Mouse (Mus musculus): ENCODE data around the gene Tex9. TPM values are rescaled to one million over a fixed set of nuclear protein-coding genes. Genes with fewer than 3 reads are reported as not detected.
"Not testable (repeated sequence)": the region's sequence is repeated elsewhere in the genome, so short reads cannot be mapped to it uniquely, and the experiment has no call there.

The Tex9 gene
- polyA plus RNA-seq, 1 experiment, result 3.0 TPM

DNA sequence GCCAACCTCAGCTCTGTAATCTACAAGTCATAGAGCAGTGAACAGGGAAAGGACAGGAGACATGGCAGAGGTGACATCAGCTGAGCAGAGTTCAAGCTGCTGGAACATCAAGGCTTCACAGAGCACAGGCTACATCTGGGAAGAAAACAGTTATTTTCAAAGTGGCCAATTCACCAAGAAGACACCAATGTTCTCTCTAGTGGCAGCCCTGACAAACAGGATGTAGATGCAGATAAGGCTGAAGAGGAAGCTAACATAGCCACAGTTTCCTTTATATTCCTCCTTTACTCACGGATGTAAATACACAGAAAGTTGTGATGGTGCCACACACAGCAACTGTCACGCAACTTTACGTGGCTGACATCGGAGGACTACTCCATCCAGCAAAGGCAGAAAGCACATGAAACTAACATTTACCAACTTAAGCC lies 26.2 kb downstream of the Tex9 start:
- Histone ChIP-seq H3K27ac (ENCODE audit: insufficient read depth, low read depth, low read length) (no peak overlapping the region), H3K4me1 (ENCODE audit: control insufficient read depth, insufficient read depth, low read length) (no peaks in the 10 kb centered on the region), H3K4me3 (ENCODE audit: insufficient read depth, low read depth, low read length) (no peak overlapping the region), H3K36me3 (ENCODE audit: control insufficient read depth, insufficient read depth, low read length) (no peaks in the 10 kb centered on the region; the same call in 1 of the 2 replicates), H3K27me3 (replicated peaks; ENCODE audit: control insufficient read depth, insufficient read depth, low read length) (no peaks in the 10 kb centered on the region)
- no peak for DNase-seq
- TF ChIP-seq CTCF (conservative IDR thresholded peaks at IDR 0.05; ENCODE audit: insufficient read depth, insufficient read length, low read depth, low read length) (no peak), POLR2A (IDR thresholded peaks at IDR 0.05; ENCODE audit: low read depth, low read length) (no peak)
- WGBS, result 77% methylated on average over 4 of the region's 4 CpGs

GRCm38 (mm10) chr9:72464806-72465205 lies 27.2 kb downstream of the Tex9 start:
- WGBS, result 89% methylated on average over 1 of the region's 1 CpGs

DNA sequence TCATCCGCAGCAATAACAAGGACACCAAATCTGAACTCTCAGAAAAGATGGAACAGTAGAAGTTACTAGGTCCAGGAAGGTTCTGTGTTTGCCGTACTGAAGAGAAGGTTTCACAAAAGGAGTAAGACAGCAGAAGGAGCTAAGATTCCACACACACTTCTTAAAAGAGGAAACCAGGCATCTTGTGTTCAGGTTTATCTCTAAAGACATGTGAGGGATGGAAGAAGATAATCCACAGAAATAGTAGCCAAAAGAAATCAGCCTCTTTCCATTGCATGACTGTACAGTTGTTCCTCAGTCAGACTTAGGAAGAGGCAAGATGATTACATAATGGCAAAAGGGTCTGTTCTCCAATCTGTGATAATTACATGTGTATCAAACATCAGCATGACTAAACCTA lies 29.6 kb downstream of the Tex9 start:
- WGBS, result 98% methylated on average over 2 of the region's 2 CpGs
- TF ChIP-seq POLR2A (IDR thresholded peaks at IDR 0.05; ENCODE audit: low read depth, low read length) (no peak), CTCF (conservative IDR thresholded peaks at IDR 0.05; ENCODE audit: insufficient read depth, insufficient read length, low read depth, low read length) (no peak)
- no peaks in the 10 kb centered on the region; the same call in 1 of the 2 replicates for H3K36me3 ChIP-seq (ENCODE audit: control insufficient read depth, insufficient read depth, low read length)
- H3K4me1 ChIP-seq (ENCODE audit: control insufficient read depth, insufficient read depth, low read length), result no peaks in the 10 kb centered on the region
- H3K27ac ChIP-seq (ENCODE audit: insufficient read depth, low read depth, low read length), result no peak overlapping the region
- H3K4me3 ChIP-seq (ENCODE audit: insufficient read depth, low read depth, low read length), result no peak overlapping the region
- H3K27me3 ChIP-seq (replicated peaks; ENCODE audit: control insufficient read depth, insufficient read depth, low read length), result no peaks in the 10 kb centered on the region
- DNase-seq, result no peak

More at GRCm38 (mm10) chr9:72464806-72465205, 27.2 kb downstream of the Tex9 start:
- Histone ChIP-seq H3K36me3 (ENCODE audit: control insufficient read depth, insufficient read depth, low read length) (no peaks in the 10 kb centered on the region; the same call in 1 of the 2 replicates), H3K4me1 (ENCODE audit: control insufficient read depth, insufficient read depth, low read length) (no peaks in the 10 kb centered on the region), H3K4me3 (ENCODE audit: insufficient read depth, low read depth, low read length) (no peak overlapping the region), H3K27me3 (replicated peaks; ENCODE audit: control insufficient read depth, insufficient read depth, low read length) (no peaks in the 10 kb centered on the region), H3K27ac (ENCODE audit: insufficient read depth, low read depth, low read length) (no peak overlapping the region)
- no peak for DNase-seq
- TF ChIP-seq CTCF (conservative IDR thresholded peaks at IDR 0.05; ENCODE audit: insufficient read depth, insufficient read length, low read depth, low read length) (no peak), POLR2A (IDR thresholded peaks at IDR 0.05; ENCODE audit: low read depth, low read length) (no peak)

DNA sequence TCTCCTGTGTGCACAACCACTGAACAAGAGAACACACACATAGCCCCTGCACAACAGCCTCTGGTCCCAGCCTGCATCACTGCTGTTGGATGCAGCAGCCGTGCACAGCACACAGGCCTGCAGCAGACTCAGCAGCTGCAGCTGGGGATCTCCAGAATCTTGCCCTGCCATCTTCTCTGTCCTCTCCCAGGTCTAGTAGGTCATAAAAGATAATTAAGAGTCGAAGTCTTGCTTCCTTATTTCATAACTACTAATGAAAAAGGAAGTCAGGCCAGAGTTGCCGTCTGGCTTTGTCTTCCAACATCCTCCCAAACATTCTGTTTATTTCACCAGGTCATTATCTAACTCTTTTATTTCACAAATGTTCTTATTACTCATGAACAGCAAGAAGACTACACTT lies 31.2 kb downstream of the Tex9 start:
- no peak for TF ChIP-seq CTCF (conservative IDR thresholded peaks at IDR 0.05; ENCODE audit: insufficient read depth, insufficient read length, low read depth, low read length)
- no peak for TF ChIP-seq POLR2A (IDR thresholded peaks at IDR 0.05; ENCODE audit: low read depth, low read length)
- H3K4me3 ChIP-seq (ENCODE audit: insufficient read depth, low read depth, low read length), result no peak overlapping the region

DNA sequence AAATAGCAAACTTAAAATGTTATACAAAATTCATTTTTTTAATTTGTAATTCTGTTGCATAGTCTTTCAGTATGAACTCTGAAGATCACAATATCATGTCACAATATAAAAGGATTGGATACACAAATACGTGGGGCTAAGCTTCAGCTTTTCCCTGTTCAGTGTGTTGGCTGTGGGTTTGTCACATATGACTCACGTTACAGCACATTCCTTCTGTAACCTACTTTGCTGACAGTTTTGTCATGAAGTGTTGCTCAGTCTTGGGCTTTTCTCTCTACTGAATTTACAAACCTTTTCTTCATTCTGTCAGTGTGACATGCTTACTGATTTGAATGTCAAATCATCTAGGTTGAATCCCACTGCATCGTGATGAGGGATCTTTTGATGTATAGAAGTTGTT lies 32.3 kb downstream of the Tex9 start:
- DNase-seq, result no peak
- Histone ChIP-seq H3K27me3 (replicated peaks; ENCODE audit: control insufficient read depth, insufficient read depth, low read length) (no peaks in the 10 kb centered on the region), H3K36me3 (ENCODE audit: control insufficient read depth, insufficient read depth, low read length) (no peaks in the 10 kb centered on the region; the same call in 1 of the 2 replicates), H3K27ac (ENCODE audit: insufficient read depth, low read depth, low read length) (no peak overlapping the region), H3K4me3 (ENCODE audit: insufficient read depth, low read depth, low read length) (no peak overlapping the region), H3K4me1 (ENCODE audit: control insufficient read depth, insufficient read depth, low read length) (no peaks in the 10 kb centered on the region)
- WGBS, result 82% methylated on average over 3 of the region's 3 CpGs
- TF ChIP-seq POLR2A (IDR thresholded peaks at IDR 0.05; ENCODE audit: low read depth, low read length) (no peak), CTCF (conservative IDR thresholded peaks at IDR 0.05; ENCODE audit: insufficient read depth, insufficient read length, low read depth, low read length) (no peak)

More for the DNA sequence above, 31.2 kb downstream of the Tex9 start:
- DNase-seq, result no peak
- no peaks in the 10 kb centered on the region for H3K27me3 ChIP-seq (replicated peaks; ENCODE audit: control insufficient read depth, insufficient read depth, low read length)
- no peaks in the 10 kb centered on the region; the same call in 1 of the 2 replicates for H3K36me3 ChIP-seq (ENCODE audit: control insufficient read depth, insufficient read depth, low read length)
- 73% methylated on average over 3 of the region's 3 CpGs for WGBS
- no peak overlapping the region for H3K27ac ChIP-seq (ENCODE audit: insufficient read depth, low read depth, low read length)
- no peaks in the 10 kb centered on the region for H3K4me1 ChIP-seq (ENCODE audit: control insufficient read depth, insufficient read depth, low read length)

DNA sequence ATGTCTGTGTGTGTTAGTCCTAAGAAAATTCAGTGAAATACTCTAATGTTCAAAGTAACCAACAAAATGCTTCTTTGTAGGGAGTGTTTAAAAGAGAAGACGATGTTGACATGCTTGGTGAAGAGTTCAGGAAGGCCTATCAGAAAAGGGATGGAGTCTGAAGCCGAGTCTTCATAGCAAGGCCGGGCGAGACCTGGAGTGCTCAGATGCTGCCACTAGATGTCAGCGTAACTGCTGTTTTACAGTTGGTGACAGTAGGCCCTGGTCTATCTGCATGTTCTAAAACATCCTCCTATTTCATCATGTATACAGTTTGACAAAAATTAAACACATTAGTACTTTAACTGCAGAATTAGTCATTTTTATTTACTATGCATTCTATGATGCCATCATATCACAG lies 33.8 kb downstream of the Tex9 start:
- WGBS, result 14% methylated on average over 5 of the region's 5 CpGs
- Histone ChIP-seq H3K27ac (ENCODE audit: insufficient read depth, low read depth, low read length) (no peak overlapping the region), H3K36me3 (ENCODE audit: control insufficient read depth, insufficient read depth, low read length) (no peaks in the 10 kb centered on the region; the same call in 1 of the 2 replicates), H3K4me3 (ENCODE audit: insufficient read depth, low read depth, low read length) (no peak overlapping the region), H3K27me3 (replicated peaks; ENCODE audit: control insufficient read depth, insufficient read depth, low read length) (no peaks in the 10 kb centered on the region), H3K4me1 (ENCODE audit: control insufficient read depth, insufficient read depth, low read length) (no peaks in the 10 kb centered on the region)
- no peak for TF ChIP-seq POLR2A (IDR thresholded peaks at IDR 0.05; ENCODE audit: low read depth, low read length)
- TF ChIP-seq CTCF (conservative IDR thresholded peaks at IDR 0.05; ENCODE audit: insufficient read depth, insufficient read length, low read depth, low read length), result peak; percentile 95
- peak; percentile 71 for DNase-seq

DNA sequence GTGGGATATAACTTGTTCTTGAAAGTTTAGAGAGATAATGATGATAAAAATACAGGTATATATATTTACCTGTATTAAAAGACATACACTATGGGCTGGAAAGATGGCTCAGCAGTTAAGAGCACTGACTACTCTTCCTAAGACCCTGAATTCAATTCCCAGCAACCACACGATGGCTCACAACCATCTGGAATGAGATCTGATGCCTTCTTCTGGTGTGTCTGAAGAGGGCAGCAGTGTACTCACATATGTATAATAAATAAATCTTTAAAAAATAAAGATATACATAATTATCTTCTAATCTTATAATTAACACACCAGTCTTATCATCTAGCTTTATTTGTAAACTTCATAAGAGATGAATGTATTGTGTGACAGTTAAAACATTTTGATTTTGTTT lies 35.6 kb downstream of the Tex9 start:
- no peak for TF ChIP-seq CTCF (conservative IDR thresholded peaks at IDR 0.05; ENCODE audit: insufficient read depth, insufficient read length, low read depth, low read length)
- TF ChIP-seq POLR2A (IDR thresholded peaks at IDR 0.05; ENCODE audit: low read depth, low read length), result no peak
- no peaks in the 10 kb centered on the region for H3K27me3 ChIP-seq (replicated peaks; ENCODE audit: control insufficient read depth, insufficient read depth, low read length)
- H3K36me3 ChIP-seq (ENCODE audit: control insufficient read depth, insufficient read depth, low read length), result no peaks in the 10 kb centered on the region
- 29% methylated on average over 1 of the region's 1 CpGs for WGBS
- no peaks in the 10 kb centered on the region for H3K4me1 ChIP-seq (ENCODE audit: control insufficient read depth, insufficient read depth, low read length)
- DNase-seq, result no peak
- no peak overlapping the region for H3K27ac ChIP-seq (ENCODE audit: insufficient read depth, low read depth, low read length)
- no peak overlapping the region for H3K4me3 ChIP-seq (ENCODE audit: insufficient read depth, low read depth, low read length)

- not testable (repeated sequence) for H3K36me3 ChIP-seq (ENCODE audit: control insufficient read depth, insufficient read depth, low read length)
Observed at GRCm38 (mm10) chr9:72454281-72454680, 37.7 kb downstream of the Tex9 start.

More at GRCm38 (mm10) chr9:72454281-72454680, 37.7 kb downstream of the Tex9 start:
- DNase-seq; H3K4me3 ChIP-seq (ENCODE audit: insufficient read depth, low read depth, low read length); H3K27me3 ChIP-seq (replicated peaks; ENCODE audit: control insufficient read depth, insufficient read depth, low read length); H3K4me1 ChIP-seq (ENCODE audit: control insufficient read depth, insufficient read depth, low read length); H3K27ac ChIP-seq (ENCODE audit: insufficient read depth, low read depth, low read length): not testable (repeated sequence)

Measured in kidney, adult 2 months (tissue).